Mouse (Mus musculus) left cerebral cortex, adult 6 months (tissue): ENCODE data around the gene Ldb2. TPM values are rescaled to one million over a fixed set of nuclear protein-coding genes. Genes with fewer than 3 reads are reported as not detected.

Experiments
- long read RNA-seq, 2 experiments: library from polyadenylated mRNA; unstranded; transcript quantifications; one replicate each; pipeline ENCODE4 v2.0.0; 2019 to 2020
- polyA plus RNA-seq: library from polyadenylated mRNA; unstranded; fragments of <200 nt; fragmentation: Nextera tagmentation; gene quantifications from 2 replicates; pipeline ENCODE4 v1.2.3, GENCODE M21; 2021

Gene Ldb2
- polyA plus RNA-seq: 27.6 and 29.3 TPM in 2 replicates
- long read RNA-seq, experiment 1, transcript Ldb2-205 (8 exons, 2,367 nt): minor isoform, 27 of 169 reads
- long read RNA-seq, experiment 1, transcript Ldb2-201 (8 exons, 2,418 nt): major isoform, 57 of 169 reads
- long read RNA-seq, experiment 1, partial matches to known transcripts: 12 of 169 reads
- long read RNA-seq, experiment 1, other reads (novel, unspliced or antisense): 70 of 169 reads
- long read RNA-seq, experiment 2, transcript Ldb2-201 (8 exons, 2,418 nt): major isoform, 11 of 53 reads
- long read RNA-seq, experiment 2, partial matches to known transcripts: 11 of 53 reads
- long read RNA-seq, experiment 2, other reads (novel, unspliced or antisense): 27 of 53 reads

GRCm38 (mm10) chr5:44799053-44799860 lies at the start of gene Ldb2:
Gene Ldb2, minus strand, starts transcription at chr5:44799680.

